Mouse (Mus musculus) lung, postnatal 0 days (tissue): Measurements from ENCODE around the gene Grm8.

Experiments
- CTCF ChIP-seq: IDR thresholded peaks from 2 replicates; pipeline ENCODE4 v1.5.1; 2016; ENCODE audit warnings: antibody characterized with exemption, mild to moderate bottlenecking
- EP300 ChIP-seq: IDR thresholded peaks from 2 replicates; pipeline ENCODE4 v1.6.1; 2016; ENCODE audit warnings: antibody characterized with exemption, mild to moderate bottlenecking, control low read depth

DNA sequence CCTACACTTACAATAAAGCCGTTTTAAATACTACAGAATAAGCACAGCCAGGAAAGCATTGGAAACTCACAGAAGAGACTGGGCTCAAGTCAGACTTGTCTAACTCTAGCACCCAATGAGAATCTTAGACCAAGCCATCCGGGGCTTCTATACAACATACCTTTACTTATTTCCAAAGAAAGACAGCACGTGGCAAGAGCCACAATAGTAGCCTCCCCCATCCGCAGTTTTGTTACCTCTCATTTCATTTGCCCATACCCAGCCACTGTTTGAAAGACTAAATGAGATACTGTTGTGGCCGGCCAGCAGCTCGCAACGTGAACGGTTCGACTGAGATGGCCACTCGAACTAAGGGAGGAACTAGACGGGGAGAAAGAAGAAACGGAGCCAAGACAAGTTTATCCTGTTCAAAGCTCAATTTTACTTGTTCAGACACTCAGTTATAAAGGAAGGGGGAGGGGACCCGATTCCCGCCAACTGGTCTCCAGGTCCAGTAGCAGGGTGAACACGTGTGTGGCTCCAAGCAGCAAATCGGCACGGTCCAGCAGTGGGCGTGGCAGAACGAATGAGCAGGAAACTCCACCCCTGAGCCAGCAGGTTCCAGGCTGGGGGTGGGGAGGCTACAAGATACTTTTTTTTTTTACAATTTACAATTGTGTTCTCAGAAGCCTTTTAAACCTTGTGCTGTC, 35.0 kb upstream of the Grm8 start:
- no peak for TF ChIP-seq EP300
- no peak for TF ChIP-seq CTCF
